Mouse (Mus musculus) cerebellum, adult 9-11 months (tissue): ENCODE measurements around the gene Ubr7.

ENCODE experiments used
- DNase-seq: peaks from one replicate; pipeline ENCODE4 v3.0.0; 2022

Ubr7 gene

DNA sequence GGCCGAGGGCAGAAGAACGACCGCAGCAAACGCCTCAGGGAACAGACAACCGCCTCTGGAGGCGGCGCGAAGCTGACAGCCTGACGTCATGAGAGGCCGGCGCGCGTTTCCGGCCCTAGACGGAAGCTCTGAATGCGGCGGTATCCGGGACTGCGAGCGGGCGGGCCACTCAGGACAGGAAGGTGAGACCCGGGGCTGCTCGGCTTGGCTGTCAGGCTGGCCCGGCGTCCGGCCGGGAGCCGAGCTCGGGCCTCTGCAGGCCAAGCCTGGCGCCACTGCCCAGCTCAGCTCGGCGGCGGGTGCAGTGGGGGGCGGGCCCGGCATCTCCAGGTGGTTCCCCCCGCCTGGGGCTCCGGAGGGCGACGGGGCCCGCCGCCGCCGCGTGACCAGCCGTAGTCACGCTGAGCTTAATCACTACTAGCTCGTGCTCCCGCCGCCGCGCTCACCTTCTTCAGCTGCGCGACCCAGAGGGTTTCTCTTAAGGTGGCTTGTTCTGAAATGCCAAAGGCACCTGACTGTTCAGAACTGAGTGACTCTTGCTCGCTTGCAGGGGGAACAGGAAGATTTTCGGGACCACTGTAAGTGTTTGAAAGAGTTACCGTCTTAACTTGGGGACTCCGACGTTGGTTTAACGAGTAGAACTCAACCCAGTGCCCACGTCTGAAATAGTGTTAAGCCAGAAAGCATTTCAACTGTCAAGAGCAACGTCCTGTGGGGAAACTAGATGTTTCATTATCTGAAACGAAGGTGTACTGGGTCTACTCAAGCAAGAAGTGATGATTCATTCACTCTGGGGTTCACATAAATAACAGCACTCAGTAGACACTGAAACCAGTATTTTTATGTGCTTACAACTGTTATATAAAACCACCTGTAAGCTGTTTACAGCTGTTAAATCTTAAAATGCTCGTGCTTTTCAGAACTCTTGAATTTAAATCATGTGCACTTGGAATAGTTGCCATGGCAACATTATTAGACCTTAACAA, 13.9 kb upstream of the Ubr7 start, which contains the start of the genes Moap1 and Tmem251:
TSS of gene Moap1 (minus strand) at position 73 of the 986 bp plus-strand sequence.
TSS of gene Tmem251 (plus strand) at position 174 of the 986 bp plus-strand sequence.
- peak; percentile 91 for DNase-seq

DNA sequence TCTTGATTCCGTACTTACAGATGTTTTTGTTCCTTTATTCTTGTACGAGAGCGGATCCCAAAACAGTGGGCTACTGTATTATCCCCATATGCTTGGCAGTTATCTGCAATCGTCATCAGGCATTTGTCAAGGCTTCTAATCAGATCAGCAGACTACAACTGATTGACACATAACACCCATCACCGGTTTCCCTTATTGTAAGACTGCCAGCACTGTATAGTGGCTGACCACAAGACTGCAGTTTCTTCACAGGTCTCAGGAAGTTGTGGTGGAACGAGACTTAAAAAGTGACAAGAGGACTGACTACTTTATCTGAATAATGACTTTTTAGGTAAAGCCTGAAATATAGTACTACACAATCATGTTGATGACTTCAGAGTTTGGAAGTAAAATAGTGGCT, 12.9 kb upstream of the Ubr7 start:
- DNase-seq = no peak

DNA sequence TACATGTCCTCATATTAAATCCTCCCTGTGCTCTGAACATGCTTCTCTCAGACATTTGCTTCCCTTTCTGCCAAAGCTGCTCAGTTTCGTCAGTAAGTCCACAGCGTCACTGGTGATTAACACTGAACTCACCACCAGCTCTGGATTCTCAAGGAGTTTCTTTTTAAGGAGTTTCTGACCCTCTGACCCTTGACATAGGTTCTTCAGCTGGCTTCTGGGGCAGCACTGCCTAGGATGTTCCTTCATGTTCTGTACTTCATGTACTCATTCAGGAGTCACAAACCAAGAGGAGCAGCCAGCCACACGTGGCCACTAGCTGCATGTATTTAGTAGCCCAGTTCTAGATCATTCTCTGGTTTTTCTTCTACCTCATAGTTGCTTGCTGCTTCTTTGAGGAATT, 9.5 kb upstream of the Ubr7 start:
- no peak for DNase-seq

DNA sequence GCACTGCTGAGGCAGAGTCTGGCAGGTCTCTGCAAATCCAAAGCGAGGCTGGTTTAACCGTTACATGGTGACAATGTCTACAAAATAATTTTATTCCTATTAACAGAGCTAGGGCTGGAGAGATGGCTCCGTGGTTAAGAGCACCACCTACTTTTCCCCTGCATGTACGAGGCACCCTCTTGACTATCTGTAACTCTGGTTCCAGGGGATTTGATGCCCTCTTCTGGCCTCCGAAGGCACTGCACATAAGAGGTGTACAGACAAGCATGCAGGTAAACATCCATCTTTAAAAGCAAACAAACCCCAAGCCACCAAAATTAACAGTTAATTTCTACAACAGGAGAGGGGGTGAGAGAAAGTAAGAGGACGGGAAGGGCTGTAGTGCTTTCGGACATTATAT, 1.5 kb upstream of the Ubr7 start:
- peak; percentile 54 for DNase-seq

DNA sequence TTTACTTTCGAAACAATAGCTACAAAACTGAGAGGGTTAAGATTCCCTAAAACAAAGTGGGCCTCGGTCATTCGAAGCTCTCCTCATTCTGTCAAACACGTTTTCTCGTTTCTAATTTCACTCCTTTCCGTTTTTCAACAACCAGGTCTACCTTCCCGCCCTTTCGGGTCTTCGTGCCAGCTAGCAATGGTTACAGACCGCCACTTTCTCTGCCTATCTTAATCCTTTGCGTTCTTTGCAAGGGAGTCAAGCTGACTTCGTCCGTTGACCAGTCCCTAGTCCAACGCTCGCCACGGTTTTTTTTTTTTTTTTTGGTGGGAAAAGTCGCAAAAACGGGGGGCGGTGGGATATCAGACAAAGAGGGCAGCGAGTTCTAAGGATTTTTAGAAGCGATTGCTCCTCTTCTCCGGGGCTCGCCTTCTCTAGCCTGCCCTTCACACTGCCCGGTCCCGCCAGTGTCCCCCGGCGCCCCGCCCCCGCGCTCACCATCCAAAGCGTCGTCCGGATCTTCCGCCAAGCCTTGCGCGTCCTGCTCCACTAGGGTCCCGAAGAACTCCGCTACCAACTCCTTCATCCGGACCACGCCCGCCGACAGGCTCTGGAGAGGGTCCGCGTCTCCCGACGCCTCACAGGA, 595 bp upstream of the Ubr7 start:
- no peak for DNase-seq

DNA sequence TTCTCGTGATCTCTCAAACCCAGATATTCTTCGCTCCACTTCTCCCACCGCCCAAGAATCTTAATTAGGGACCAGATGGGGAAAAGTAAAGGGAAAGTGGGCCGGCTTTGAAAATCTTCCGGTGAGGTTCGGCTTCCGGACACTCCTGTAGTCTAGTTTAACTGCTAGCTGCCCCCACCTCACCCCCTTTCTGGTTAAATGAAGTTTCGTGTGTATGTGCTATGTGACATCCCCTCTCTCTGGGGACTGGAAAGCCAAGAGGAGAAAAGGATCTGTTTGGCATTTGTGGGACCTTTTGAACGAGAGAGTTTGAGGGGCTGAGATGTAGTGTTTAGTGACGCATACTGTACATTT, 613 bp downstream of the Ubr7 start, which contains the start of gene Gm20604:
TSS of gene Gm20604 (minus strand) at position 270 of the 354 bp plus-strand sequence.
- no peak for DNase-seq

DNA sequence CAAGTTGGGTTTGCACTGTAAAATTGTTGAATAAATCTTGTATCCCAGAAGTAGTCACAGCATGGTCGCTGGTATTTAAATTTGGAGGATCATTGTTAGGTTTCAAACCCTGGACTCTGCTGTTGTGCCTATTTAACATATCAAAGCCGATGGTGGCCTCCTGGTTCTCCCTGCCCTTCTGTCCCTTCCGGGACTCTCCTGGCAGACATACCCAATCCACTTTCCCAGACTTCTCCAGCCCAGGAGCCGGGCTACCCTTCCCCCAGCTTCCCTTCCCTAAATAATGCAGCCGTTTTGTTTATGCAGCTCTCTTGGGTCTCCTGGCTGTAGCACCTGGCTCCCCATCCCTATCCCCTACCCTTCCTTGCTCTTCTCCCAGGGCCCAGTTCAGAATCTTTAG, 1.2 kb downstream of the Ubr7 start:
- peak; percentile 29 for DNase-seq

DNA sequence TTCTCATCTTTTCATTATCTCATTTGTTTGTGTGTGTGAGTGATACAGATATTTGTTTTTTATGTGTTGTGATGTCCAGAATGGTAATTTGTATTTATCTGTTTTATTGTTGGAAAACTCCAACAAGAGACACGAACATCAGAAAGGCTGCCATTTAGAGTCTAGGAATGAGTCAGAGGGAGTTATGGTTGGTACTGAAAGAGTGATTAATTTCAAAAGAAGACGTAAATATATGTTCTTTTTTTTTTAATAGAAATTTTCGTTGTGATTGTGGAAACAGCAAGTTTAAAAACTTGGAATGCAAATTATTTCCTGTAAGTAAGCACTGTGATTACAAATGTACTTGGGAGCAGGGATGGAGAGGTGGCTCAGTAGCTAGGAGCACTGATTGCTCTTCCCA, 3.9 kb downstream of the Ubr7 start:
- no peak for DNase-seq

DNA sequence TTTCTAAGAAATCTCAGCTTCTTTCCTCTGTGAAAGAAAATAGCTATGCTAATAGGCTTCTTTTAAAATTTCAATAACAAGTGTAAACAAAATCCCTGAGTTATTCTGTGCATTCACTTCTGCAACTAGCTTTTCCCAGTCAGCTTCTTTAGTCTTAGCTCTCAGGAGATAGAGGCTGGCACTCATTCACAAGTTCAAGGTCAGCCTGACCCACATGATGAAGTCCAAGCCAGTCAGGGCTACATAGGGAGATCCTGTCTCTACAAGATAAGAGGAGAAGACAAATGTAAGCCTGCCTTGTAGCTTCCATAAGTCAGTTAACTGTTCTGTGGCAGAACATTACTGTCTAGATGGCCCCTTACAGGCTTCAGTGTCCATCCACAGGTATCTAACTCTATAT, 5.9 kb downstream of the Ubr7 start:
- no peak for DNase-seq

DNA sequence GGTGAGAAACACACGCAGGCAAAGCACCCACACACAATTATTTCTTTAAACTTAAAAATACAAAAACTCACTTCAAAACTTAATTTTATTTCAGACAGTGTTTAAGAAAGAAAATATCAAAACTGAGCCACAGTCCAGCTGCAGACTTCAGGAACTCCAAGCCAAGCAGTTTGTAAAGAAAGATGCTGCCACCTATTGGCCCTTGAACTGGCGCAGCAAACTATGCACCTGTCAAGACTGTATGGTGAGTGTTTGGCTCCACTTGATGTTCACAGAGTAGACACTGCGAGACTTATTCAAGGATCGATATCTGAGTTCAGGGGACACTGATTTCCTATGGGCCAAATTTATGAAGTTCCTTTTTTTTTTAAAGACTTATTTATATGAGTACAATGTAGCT, 11.2 kb downstream of the Ubr7 start:
- DNase-seq = no peak

DNA sequence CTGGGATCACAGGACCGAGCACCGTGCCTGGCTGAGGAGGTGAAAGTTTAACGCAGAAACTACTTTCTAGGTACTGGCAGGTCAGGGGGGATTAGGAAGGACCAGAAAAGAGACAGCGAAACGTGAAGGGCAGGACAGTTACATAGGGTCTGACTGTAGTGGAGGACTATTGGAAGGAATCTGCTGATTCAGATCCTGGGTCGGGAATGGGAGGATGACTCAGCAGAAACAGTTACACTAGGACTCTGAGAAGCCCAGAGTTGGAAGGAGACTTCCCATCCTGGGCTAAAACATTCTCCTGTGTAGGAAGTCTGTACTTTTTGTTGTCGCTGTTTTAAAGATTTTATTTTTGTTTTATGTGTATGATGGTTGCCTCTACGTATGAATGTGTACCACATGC, 13.8 kb downstream of the Ubr7 start:
- DNase-seq = no peak

DNA sequence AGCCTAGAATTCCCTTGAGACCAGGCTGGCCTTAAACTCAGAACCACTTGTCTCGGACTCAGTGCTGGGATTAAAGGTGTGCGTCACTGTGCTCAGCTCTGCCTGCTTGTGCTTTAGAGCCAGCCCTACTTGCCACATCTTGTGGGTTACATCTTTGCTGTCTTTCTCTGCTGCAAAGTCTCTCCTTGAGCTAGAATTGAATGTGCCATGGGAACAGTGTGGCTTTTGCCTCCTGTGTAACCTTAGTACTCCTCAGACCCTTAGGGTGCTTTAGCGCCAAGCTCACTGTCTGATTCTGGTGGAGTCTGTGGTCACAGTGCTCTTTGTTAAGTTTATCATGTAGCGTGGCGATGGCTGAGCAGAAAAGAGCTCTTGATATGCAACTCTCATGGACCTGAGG, 14.9 kb downstream of the Ubr7 start:
- no peak for DNase-seq

DNA sequence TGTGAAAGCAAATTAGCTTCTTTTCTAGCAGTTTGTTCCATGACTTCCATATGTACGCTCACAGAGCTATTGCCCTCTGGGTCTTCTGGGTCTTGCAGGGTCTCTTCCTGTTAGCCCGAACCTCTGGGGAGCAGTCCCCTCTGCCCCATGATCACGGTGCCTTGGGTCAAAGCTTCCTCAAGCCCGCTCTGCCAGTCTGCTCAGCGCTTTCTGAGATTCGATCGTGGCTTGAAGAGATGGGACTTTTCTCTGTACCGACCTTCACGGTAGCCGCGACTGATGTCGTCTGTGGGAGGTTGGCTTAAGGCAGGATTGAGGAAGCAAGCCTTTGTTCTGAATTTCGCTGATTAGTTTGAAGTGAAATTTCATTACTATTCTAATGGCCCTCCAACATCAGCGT, 18.3 kb downstream of the Ubr7 start:
- no peak for DNase-seq

DNA sequence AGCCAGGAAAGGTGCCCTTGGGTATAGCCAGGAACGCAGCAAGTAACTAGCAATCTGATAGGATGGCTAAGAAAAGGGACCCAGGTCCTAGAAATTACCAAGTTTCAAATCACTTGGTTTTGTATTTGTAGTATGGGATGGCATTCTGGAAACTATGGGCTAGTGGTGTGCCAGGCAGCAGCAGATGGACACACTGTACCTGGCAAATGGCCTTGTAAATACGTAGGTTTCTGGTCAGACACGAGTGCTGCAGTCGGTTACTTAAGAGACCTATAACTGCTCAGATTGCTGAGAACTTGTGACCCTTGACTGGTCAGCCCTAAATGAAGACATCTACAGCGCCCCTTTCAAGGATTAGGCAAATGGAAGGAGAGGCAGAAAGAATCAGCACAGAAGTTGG, 20.4 kb downstream of the Ubr7 start:
- peak; percentile 32 for DNase-seq

DNA sequence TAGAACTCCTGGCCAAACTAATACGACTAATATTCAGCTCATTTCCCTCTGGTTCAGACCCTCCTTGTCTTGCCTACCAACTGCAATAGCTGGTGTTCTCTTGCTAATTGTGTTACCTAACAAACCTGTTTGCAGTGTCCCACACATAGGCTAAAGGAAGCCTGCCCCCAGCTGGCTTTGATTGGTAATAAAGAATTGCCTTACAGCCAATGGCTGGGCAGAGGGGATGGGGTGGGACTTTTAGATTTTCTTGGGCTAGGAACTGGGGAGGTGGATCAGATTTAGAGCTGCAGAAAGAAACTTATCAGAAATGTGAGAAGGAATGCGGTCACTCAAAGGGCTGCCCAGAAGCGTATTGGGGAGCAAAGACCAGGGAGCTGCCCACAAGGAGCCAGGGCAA, 21.7 kb downstream of the Ubr7 start:
- no peak for DNase-seq

DNA sequence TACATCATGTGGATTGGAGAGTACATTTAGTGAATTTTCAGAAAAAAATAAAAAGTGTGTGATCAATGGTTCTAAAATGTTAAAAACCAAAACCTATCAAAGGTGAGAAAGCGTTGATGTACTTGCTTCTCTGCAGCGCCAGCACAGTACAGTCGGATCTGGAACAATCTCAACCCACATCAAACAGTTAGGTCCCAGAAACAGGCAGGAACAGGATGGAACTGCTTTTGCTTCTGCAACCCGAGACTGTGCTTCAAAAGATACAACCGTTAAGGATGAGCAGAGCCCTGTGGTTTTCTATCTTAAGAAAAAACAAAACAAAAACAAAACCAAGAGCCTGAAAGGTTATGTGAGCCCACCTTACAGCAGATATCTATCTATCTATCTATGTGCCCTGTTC, 25.1 kb downstream of the Ubr7 start:
- no peak for DNase-seq

DNA sequence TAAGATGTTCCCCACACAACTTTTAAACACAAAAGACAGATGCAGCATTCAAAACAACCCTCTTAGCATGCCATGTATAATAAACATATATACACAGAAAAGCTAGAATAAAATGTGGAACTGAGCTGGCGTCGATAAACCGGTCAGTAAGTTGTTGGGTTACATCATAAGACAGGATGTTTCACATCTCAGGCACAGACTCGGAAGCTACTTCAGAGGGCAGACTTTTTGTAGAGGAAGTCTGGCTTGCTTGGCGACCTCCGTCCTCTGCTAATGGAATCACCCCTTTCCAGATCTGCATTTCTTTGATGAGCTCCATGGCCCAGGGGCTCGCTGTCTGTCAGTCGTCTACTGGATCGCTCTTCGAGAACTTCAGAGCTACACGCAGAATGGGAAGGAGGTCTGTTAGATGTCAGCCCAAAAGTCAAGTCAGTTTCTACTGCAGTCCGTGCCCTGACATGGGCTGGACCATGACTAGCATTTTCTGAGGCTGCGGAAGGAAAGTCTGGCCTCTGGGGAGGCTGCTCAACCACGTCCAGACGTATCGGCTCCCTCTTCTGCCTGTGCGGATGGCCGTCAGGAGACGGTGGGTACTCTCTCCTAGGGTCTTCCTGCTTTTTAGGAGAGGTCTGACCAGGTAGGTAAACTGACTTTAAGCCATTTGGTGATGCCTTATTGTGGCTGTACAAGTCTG, 27.3 kb downstream of the Ubr7 start:
- no peak for DNase-seq

DNA sequence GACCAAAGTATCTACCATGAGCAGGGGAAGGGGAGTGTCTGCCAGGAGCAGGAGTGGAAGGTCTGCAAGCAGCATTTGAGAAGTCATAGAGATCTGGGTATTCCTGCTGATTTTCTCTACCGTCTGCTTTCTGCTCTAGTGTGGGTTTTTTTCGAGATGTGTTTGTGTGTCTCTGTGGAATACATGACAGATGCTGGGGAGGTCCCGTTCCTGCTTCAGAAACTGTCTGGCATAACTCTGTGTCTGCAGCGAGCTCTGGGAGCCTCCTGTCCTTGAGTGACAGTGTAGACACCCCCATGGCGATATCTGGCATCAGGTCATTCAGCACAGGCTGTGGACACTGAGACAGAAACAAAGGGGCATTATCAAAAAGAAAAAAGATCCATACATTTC, 27.8 kb downstream of the Ubr7 start:
- DNase-seq = no peak

DNA sequence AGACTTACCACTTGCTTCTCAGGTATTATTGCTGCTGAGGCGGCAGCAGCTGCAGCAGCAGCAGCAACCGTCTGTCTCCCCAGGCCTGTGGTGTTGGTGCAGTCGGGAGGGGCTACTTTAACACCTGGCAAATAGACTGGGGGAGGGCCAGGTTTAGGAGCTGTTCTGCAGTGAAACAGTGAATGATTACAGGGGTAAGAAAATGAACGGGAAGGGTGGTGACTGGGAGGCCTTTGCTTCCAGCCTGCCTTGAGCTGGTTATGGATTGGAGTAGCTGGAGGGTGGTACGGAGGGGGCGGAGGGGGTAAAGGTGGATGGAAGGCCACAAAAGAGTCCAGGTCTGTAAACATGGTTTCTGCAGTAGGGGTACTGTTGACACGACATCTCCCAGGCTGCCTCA, 30.2 kb downstream of the Ubr7 start:
- DNase-seq = no peak

DNA sequence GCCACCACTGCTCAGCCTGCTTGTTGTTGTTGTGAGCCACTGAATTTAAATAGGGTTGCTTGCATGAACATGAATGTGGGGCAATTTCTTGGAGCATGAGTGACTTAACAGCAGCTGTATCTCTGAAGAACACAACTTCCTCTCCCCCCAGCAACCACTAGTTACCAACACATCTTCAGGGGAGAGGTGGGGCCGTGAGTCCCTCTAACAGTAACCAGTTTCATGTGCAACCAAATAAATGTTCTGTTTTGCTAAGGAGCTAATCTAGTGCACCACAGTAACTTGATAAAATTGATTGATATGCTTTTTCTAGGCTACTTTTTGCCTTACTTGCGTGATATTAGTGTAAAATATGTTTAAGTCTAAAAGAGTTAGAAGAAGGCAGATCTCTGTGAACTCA, 41.8 kb downstream of the Ubr7 start:
- DNase-seq = no peak

DNA sequence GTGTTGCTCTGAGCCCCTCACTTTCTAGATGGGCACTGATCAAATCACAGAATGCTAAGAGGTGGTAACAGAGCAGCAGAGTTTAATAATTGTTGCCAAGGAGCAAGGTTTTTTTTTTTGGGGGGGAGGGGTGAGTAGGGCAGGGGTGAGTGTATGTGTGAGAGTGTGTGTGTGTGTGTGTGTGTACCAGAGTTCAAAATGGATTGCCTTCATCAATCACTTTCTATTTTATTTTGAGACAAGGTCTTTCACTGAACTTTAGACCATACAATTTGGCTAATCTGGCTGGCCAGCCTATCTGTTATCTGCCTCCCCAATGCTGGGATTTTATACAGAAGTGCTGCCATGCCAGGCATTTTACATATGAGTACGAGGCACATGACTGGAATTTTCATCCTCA, 57.1 kb downstream of the Ubr7 start:
- no peak for DNase-seq

DNA sequence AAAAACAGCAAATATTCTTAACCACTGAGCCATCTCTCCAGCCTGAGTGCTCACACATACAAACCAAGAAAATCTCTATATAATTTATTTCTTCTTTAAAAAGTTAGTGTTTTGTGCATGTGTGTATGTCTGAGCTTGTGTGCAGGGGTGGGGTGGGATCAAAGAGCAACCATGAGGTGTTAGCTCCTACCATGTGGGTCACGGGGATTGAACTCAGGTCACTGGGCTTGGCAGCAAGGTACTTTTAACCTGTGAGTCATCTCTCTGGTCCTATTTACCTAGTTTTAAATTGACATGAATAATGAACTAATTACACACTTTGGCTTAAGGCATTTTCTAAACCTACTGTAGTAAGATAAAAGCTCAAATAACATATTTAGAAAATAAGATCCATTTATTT, 68.6 kb downstream of the Ubr7 start:
- DNase-seq = no peak

DNA sequence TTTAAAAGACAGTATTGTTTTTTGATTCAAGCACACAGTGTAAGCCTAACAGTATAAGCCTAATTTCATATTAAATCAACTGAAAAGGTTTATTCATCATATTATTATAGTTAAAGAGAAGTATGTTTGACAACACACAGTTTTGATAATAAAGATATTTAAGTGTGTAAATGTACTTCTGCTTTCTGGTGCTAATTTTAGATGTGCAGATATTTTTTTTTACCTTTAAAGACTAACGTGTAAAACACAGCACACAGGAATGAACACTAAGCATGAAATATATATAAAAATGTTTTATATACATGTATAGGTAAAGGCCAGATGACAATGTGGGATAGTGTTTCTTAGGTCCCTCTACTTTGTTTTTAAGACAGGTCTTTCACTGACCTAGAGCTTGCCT, 69.4 kb downstream of the Ubr7 start:
- DNase-seq = no peak
